8 mouse cellular contexts compared by ENCODE assay signal in genomic region chr12:69447962-69448767, GRCm38 (mm10).
DNase-seq lines count a peak whose midpoint lies in the region; ATAC-seq and TF ChIP-seq lines count a peak whose summit lies in the region.

No protein-coding gene starts in this region.

- H3K4me1 ChIP-seq in heart, postnatal 0 days (ENCODE audit: control insufficient read depth, insufficient read depth), result peaks cover 17% of the 10 kb centered on the region
- H3K4me1 ChIP-seq in limb, embryonic 13.5 days, result peaks cover 45% of the 10 kb centered on the region

- no peak overlapping the region for H3K4me3 ChIP-seq in left cerebral cortex, adult 2 months
- peak overlapping the region; percentile 25 for H3K4me3 ChIP-seq in heart, postnatal 0 days (ENCODE audit: low read depth, low read length)
- H3K4me3 ChIP-seq in limb, embryonic 13.5 days, result no peak overlapping the region

- POLR2A ChIA-PET in Patski (lab: Charles Lee), result interaction anchor here (0.7 to 1.1 kb wide), 4 partner anchors 13 to 1570 kb away, joined by 3 to 6 read pairs (median 4); no protein-coding TSS in a partner anchor

- ATAC-seq in Patski, result peak; percentile 63
- no peak for ATAC-seq in heart, postnatal 0 days (ENCODE audit: insufficient read depth, low read depth)
- no peak for ATAC-seq in limb, embryonic 13.5 days (ENCODE audit: low FRiP score, low read depth)
- peak; percentile 83 for ATAC-seq in monocyte, adult 5-6 weeks (replicated peaks; ENCODE audit: insufficient number of reproducible peaks, low FRiP score, low TSS enrichment, poor library complexity, severe bottlenecking)

- intact Hi-C loops in left cerebral cortex, adult 2 months (cut with DNase I), result no loop called here

- CTCF ChIA-PET in Patski (lab: Charles Lee), result interaction anchor here (1.4 kb wide), 1 partner anchor 9 kb away, joined by 4 read pairs; no protein-coding TSS in a partner anchor

- DNase-seq in left cerebral cortex, adult 2 months (ENCODE audit: extremely low spot score in 1 of 2, low spot score in 2 of 2), result no peak
- DNase-seq in left cerebral cortex, adult 8-10 months (ENCODE audit: low spot score in 2 of 2), result no peak
- peak; percentile 81 for DNase-seq in Patski (ENCODE audit: low read depth, low spot score)
- DNase-seq in heart, postnatal 0 days (ENCODE audit: low spot score), result no peak
- no peak for DNase-seq in cerebellum, adult 11-12 months
- no peak for DNase-seq in retina, embryonic 14.5 days (ENCODE audit: low spot score)

- H3K27me3 ChIP-seq in Patski, result no peaks in the 10 kb centered on the region
- no peaks in the 10 kb centered on the region for H3K27me3 ChIP-seq in heart, postnatal 0 days (ENCODE audit: control insufficient read depth, insufficient read depth, low read length)
- H3K27me3 ChIP-seq in limb, embryonic 13.5 days, result no peaks in the 10 kb centered on the region

- in situ Hi-C loops in Patski (cut with MboI; ENCODE audit: low pct_unique_long_range_greater_than_20kb), result no loop called here

- no peaks in the 10 kb centered on the region for H3K36me3 ChIP-seq in heart, postnatal 0 days (replicated peaks; ENCODE audit: control insufficient read depth, insufficient read depth, low read length)
- no peaks in the 10 kb centered on the region for H3K36me3 ChIP-seq in limb, embryonic 13.5 days

- no peaks in the 10 kb centered on the region for H3K9me3 ChIP-seq in heart, postnatal 0 days (replicated peaks; ENCODE audit: control insufficient read depth, low read length)
- H3K9me3 ChIP-seq in limb, embryonic 13.5 days, result no peaks in the 10 kb centered on the region

- no peak for TF ChIP-seq CTCF in left cerebral cortex, adult 2 months (IDR thresholded peaks at IDR 0.05)
- no peak for TF ChIP-seq CTCF in Patski (IDR thresholded peaks at IDR 0.05)
- TF ChIP-seq CTCF in heart, postnatal 0 days (IDR thresholded peaks at IDR 0.05; ENCODE audit: low read depth), result no peak

- 44% methylated on average over 14 of the region's 14 CpGs for WGBS in heart, postnatal 0 days
- WGBS in limb, embryonic 13.5 days, result 45% methylated on average over 14 of the region's 14 CpGs

- H3K9ac ChIP-seq in heart, postnatal 0 days (replicated peaks; ENCODE audit: low read depth, low read length), result peak overlapping the region; percentile 34; the same call in 1 of the 2 replicates
- no peak overlapping the region for H3K9ac ChIP-seq in limb, embryonic 13.5 days

- TF ChIP-seq EP300 in heart, postnatal 0 days (IDR thresholded peaks at IDR 0.05; ENCODE audit: low read depth), result no peak

- peak overlapping the region; percentile 56 for H3K4me2 ChIP-seq in heart, postnatal 0 days (ENCODE audit: low read depth, low read length)
- peak overlapping the region; percentile 53 for H3K4me2 ChIP-seq in limb, embryonic 13.5 days (replicated peaks)

- H3K27ac ChIP-seq in left cerebral cortex, adult 2 months, result peak overlapping the region; percentile 36; the same call in 1 of the 2 replicates
- H3K27ac ChIP-seq in heart, postnatal 0 days (ENCODE audit: low read depth), result peak overlapping the region; percentile 85
- 0 out of 2 replicates have a peak overlapping the region, but pooled peaks have one; percentile 44 for H3K27ac ChIP-seq in limb, embryonic 13.5 days

Comparison
In these comparisons a context has a peak if more than half of its experiments do, and no peak if none do; other contexts are left out.
1. ATAC-seq: peak in Patski (single experiment) and monocyte, adult 5-6 weeks (single experiment); none in heart, postnatal 0 days (single experiment) and limb, embryonic 13.5 days (single experiment).
2. Peak in every context shown above with its lines, with median percentiles within 50 percentile points of each other: H3K27ac ChIP-seq.